In genomic region chr1:64756640-64757030, GRCm38 (mm10) we compare ENCODE assay signal across 14 mouse cellular contexts. TPM values are rescaled to one million over a fixed set of nuclear protein-coding genes. Genes with fewer than 3 reads are reported as not detected.
DNase-seq lines count a peak whose midpoint lies in the region; ATAC-seq lines count a peak whose summit lies in the region.
"Had no signal": no experiment of that assay in that cellular context is flagged by ENCODE, and none has a peak within 500 bp of the region (broad histone marks: within the 10 kb centered on the region; RNA-seq: fewer than 3 reads in every experiment).

No protein-coding gene starts in this region.

- no peak overlapping the region for H3K9ac ChIP-seq in limb, embryonic 15.5 days
- H3K9ac ChIP-seq in heart, embryonic 13.5 days = no peak overlapping the region
- H3K9ac ChIP-seq: hindbrain, embryonic 14.5 days; liver, embryonic 14.5 days had no signal

- DNase-seq in limb, embryonic 10.5 days (ENCODE audit: low spot score) = no peak
- DNase-seq in naive thymus-derived CD4-positive, alpha-beta T cell, adult 2 months (ENCODE audit: low read depth) = peak; percentile 31
- DNase-seq in ovary, postnatal 14 days (ENCODE audit: low spot score) = no peak
- no peak for DNase-seq in thymus, postnatal 14 days
- DNase-seq: cerebellum, adult 9-10 months; layer of hippocampus, postnatal 36 days; spleen, adult 18-20 months; thymus, postnatal 4 days had no signal

- H3K27me3 ChIP-seq in limb, embryonic 15.5 days = no peaks in the 10 kb centered on the region
- H3K27me3 ChIP-seq in limb, embryonic 10.5 days (ENCODE audit: low read depth, poor library complexity, severe bottlenecking) = no peaks in the 10 kb centered on the region
- H3K27me3 ChIP-seq in heart, embryonic 13.5 days (replicated peaks) = no peaks in the 10 kb centered on the region

- no peak overlapping the region for H3K4me3 ChIP-seq in limb, embryonic 15.5 days
- no peak overlapping the region for H3K4me3 ChIP-seq in limb, embryonic 10.5 days
- no peak overlapping the region for H3K4me3 ChIP-seq in heart, embryonic 13.5 days

- H3K9me3 ChIP-seq in limb, embryonic 15.5 days = no peaks in the 10 kb centered on the region
- no peaks in the 10 kb centered on the region for H3K9me3 ChIP-seq in limb, embryonic 10.5 days (replicated peaks)
- no peaks in the 10 kb centered on the region for H3K9me3 ChIP-seq in heart, embryonic 13.5 days

- 61% methylated on average over 10 of the region's 10 CpGs for WGBS in limb, embryonic 15.5 days
- 84% methylated on average over 10 of the region's 10 CpGs for WGBS in limb, embryonic 10.5 days
- 58% methylated on average over 10 of the region's 10 CpGs for whole genome bisulfite sequencing in heart, embryonic 13.5 days

- no peak for ATAC-seq in limb, embryonic 15.5 days (ENCODE audit: insufficient number of reproducible peaks, low FRiP score, low TSS enrichment, low read depth)
- peak; percentile 43 for ATAC-seq in common myeloid progenitor, adult 5-6 weeks (replicated peaks; ENCODE audit: low read depth, poor library complexity, severe bottlenecking)
- ATAC-seq in heart, embryonic 13.5 days (ENCODE audit: extremely low read depth, insufficient number of reproducible peaks, low FRiP score, low TSS enrichment) = no peak
- ATAC-seq: activated CD4-positive, CD25-positive, alpha-beta regulatory T cell, adult 4 months had no signal

- H3K36me3 ChIP-seq in limb, embryonic 15.5 days = no peaks in the 10 kb centered on the region
- no peaks in the 10 kb centered on the region for H3K36me3 ChIP-seq in limb, embryonic 10.5 days
- no peaks in the 10 kb centered on the region for H3K36me3 ChIP-seq in heart, embryonic 13.5 days

- H3K27ac ChIP-seq in limb, embryonic 15.5 days = peak overlapping the region; percentile 55; the same call in 1 of the 2 replicates
- no peak overlapping the region for H3K27ac ChIP-seq in limb, embryonic 10.5 days
- H3K27ac ChIP-seq in heart, embryonic 13.5 days (replicated peaks) = 0 out of 2 replicates have a peak overlapping the region, but pooled peaks have one; percentile 1
- H3K27ac ChIP-seq: hindbrain, embryonic 14.5 days; liver, embryonic 14.5 days had no signal

- H3K4me2 ChIP-seq in limb, embryonic 15.5 days = 0 out of 2 replicates have a peak overlapping the region, but pooled peaks have one; percentile 2
- H3K4me2 ChIP-seq in heart, embryonic 13.5 days = no peak overlapping the region
- H3K4me2 ChIP-seq: hindbrain, embryonic 14.5 days had no signal

- H3K4me1 ChIP-seq in limb, embryonic 15.5 days = peaks cover 6% of the 10 kb centered on the region; the same call in 1 of the 2 replicates
- no peaks in the 10 kb centered on the region for H3K4me1 ChIP-seq in limb, embryonic 10.5 days
- H3K4me1 ChIP-seq in heart, embryonic 13.5 days = peaks cover 16% of the 10 kb centered on the region; the same call in 1 of the 2 replicates

RNA-seq across cellular contexts. Expression of gene Fzd5, which starts 19.1 kb away (rescaled TPM):
- polyA plus RNA-seq in limb, embryonic 15.5 days (2015; fragmentation: Nextera tagmentation; extraction: Ambion mirVana) = 1.8 and 1.9 TPM in 2 replicates
- polyA plus RNA-seq in limb, embryonic 10.5 days (2016; fragmentation: Nextera tagmentation; extraction: Ambion mirVana) = 0.28 and 0.29 TPM in 2 replicates
- total RNA-seq in common myeloid progenitor, adult 5-6 weeks (2017) = 1.5 TPM in 2 replicates
- 1.1 TPM in 2 replicates for polyA plus RNA-seq in heart, embryonic 13.5 days (2015; fragmentation: Nextera tagmentation; extraction: Ambion mirVana)
